Mouse (Mus musculus): ENCODE results near the gene Nckap5l.
A peak's percentile ranks its signal among the peaks of the same experiment; 100 is the strongest.

The Nckap5l gene

GRCm38 (mm10) chr15:99457606-99458401, at the start of gene Nckap5l:
Gene Nckap5l (minus strand): TSS chr15:99457748.
- peak; percentile 88 for DNase-seq

DNA sequence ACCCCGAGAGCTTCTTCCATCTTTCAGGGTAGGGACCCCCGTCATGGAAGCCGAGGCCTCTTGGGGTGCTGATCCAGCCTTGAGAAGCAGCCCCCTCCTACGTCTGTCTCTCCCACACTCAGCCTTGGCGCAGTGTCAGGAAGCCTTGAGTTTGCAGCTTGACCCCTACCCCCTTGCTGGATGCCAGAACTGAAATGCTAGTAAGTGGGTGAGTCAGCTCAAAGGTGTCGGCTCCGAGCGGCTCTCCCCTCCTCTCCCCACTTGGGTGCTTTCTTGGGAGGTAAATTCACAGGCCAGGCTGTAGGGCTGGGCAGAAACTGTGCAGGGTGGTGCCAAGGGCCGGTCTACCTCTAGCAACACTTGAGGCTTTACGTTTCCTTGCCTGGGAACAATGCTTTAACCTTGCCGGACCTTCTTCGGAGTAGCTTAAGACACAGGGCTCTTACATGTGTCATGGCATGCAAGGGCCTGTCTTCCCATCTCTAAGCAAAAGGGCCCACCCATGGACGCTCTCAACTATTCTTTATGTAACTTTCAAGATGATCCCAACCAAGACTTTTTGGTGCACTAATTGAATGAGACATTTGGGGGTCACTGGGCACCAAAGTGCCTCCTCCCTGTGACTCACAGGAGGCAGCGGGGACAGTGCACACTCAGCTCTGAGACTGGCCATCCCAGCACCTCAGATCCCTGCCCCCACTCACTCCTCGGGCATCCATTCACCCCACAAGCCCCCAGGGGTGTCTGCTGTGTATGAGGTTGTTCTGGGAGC, 48.0 kb upstream of the Nckap5l start:
- no peak for DNase-seq

DNA sequence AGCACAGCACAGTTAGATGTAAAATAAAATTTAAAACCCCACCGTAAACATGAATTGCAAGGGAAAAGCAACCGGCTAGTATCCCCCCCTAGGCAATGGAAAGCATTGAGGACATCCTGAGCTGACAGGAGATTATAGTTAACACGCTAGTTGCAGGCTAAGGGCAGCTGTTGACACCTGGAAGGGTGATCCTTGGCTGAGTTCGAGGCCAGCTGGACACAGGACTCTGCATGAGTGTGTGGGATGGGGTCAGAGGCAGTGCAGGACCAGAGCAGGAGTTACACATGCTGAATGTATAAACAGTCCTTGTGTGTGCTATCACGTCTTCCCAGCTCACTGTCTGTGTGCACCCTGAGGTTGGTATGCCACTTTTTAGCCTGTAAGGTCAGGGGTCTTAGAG, 45.7 kb upstream of the Nckap5l start:
- DNase-seq = no peak

DNA sequence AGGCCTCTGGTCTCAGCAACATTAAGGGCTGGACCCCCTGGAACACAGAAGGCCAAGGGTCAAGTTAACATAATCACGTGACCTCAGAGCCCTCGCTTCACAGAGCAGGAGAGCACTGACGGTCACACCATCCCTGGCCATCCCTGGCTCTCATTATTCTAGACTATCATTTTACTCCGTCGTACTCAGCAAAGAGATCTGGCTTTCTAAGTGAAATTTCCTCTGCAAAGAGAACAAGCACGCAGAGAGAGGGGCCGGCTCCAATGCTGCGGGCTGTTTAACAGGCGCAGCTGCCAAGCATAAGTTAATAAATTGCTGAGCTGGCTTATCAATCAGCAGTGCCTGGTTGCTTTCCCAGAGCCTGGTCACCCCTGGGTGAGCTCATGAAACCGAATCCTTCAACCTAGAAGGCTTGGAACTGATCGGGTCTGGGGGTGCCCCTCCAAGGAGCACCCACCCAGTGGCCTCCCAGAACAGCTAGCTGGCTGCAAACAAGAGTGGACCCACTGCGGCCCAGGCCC, 44.8 kb upstream of the Nckap5l start:
- DNase-seq = peak; percentile 55

DNA sequence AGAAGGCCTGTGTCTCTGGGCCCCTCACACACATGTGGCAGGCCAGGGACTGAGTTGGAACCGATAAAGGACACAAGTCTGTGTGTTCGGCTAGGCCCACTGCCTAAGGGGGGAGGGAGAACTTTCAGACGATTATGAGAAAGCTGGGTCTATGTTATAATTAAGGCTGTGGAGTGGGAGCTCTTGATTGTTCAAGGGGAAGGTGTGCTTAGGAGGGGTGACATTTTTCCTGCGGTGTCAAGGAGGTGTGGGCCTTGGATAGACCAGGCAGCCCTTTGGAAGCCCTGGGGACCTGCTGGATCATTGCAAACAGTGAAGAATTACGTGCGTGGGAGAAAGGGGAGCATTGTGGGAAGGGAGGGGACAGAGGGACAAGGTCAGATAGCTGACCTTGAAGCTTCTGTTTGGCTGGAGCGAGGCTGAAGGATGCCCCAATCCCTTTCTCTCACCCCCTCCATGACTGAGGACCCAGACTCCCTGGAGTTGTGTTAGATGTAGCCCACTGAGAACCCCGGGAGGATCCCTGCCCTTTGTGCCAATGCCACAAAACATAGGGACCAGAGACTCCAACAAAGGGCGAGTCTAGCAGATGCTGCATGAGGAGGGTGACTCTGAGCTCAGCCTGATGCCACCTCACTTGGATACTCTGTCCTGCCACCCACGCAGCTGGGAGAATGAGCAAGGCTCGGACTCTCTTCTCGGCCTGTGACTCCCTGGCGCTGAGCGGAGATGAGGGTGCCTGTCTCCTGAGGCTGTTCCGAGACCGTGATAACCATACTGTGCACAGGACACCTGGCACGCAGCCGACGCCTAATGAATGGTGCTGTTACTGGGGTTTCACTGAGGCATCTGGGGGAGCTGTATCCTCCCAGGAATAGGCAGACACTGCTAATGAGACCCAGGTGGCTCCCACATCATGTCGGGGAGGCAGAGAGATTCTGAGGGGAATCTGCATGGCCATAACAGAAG, 44.0 kb upstream of the Nckap5l start:
- no peak for DNase-seq

DNA sequence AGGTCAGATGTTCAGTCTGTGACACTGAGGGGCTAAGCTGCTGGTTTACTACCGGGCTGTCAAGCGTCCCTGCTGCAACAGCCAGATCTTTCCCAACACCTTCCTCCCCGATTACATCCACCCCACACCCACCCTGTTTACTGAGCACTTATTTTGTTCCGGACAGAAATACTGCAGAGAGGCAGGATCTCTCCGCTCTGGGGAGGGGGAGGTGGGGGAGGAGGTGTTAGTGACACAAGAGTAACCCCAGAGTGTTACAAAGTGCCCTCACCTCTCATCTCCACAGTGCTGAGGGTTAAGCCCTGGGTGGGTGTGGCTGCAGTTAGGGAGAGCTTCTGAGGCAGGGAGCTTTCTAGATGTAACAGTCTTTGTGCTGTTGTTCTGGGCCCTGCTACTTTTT, 42.8 kb upstream of the Nckap5l start:
- no peak for DNase-seq

- no peak for DNase-seq
These were observed 42.2 kb upstream of the Nckap5l start for GRCm38 (mm10) chr15:99499726-99500125.

- DNase-seq = peak; percentile 84
These were observed 41.2 kb upstream of the Nckap5l start for GRCm38 (mm10) chr15:99498781-99499180.

GRCm38 (mm10) chr15:99498356-99498755, 40.8 kb upstream of the Nckap5l start:
- no peak for DNase-seq

- peak; percentile 89 for DNase-seq
These were observed 40.1 kb upstream of the Nckap5l start for GRCm38 (mm10) chr15:99497527-99498242.

DNA sequence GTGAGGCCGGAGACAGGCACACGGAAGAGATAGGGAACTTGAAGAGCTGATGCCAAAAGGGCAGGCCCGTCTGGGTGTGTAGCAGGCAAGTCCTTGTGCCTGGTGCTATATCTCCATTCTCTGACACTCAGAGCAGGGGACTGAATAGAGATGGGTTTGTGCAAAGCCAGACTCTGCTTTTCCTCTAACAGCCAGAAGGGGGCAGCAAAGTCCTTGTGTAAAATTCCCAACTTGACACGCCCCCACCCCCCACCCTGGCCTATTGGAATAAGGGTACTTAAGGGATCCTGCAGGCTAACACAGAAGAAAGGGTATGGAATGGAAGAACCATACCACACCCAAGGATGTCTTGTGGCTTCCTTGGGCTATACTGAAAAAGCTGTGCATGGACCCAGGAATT, 39.5 kb upstream of the Nckap5l start:
- peak; percentile 42 for DNase-seq

DNA sequence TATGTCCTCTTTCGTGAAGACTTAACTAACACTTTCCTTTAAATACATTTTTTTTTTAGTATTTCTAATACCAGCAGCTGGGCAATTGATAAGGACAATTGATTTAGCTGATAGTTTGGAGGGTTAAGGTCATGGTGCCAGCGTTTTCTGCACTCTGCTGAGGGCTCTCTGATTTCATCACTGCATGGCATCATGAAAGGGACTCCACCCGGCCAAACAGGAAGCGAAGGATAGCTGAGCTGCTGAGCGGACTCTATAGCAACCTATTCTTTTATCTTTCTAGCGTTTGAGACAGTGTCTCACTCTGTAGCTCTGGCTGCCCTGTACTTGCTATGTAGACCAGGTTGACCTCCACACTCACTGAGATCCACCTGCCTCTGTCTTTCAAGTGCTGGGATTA, 27.2 kb upstream of the Nckap5l start:
- no peak for DNase-seq

GRCm38 (mm10) chr15:99475814-99476213, 18.3 kb upstream of the Nckap5l start:
- DNase-seq = no peak

GRCm38 (mm10) chr15:99474576-99474926, 17.0 kb upstream of the Nckap5l start, which contains the start of gene Bcdin3d:
Gene Bcdin3d (minus strand): TSS chr15:99474730.
- peak; percentile 82 for DNase-seq

DNA sequence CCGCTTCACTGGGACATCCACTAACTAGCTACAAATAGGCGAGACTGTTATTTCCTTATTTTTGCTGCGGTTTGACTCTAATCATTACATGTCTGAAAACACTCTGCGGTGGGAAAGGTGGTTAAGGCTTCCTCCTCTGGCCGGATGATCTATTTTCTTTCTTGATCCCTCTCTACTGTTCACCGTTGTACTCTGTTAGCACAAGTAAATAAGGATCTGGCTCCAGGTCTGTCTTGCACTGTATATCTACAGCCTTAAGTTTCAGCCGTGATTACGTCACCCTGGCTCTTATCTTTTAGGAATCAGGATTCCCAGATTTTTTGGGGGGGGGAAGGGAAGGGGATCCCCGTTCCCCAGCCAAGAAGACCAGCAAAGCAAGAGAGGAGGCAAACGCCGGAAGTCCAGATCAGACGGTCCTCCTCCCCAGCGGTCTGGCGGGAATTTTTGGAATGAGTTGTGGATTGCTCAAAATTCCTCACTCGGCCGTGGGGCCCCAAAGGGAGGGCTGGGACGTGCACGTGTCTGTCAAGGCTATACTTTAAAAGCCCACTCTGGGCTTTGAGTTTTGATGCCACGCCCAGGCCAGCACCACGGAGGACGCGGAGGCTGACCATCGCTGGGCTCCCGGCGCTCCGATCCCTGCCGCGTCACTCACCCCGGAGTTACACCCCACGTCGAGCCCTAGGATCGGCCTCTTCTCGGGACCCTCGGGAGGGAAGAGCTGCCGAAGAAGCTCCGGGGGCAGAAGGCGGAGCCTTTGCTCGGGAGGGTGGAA, 16.4 kb upstream of the Nckap5l start:
- peak; percentile 59 for DNase-seq

DNA sequence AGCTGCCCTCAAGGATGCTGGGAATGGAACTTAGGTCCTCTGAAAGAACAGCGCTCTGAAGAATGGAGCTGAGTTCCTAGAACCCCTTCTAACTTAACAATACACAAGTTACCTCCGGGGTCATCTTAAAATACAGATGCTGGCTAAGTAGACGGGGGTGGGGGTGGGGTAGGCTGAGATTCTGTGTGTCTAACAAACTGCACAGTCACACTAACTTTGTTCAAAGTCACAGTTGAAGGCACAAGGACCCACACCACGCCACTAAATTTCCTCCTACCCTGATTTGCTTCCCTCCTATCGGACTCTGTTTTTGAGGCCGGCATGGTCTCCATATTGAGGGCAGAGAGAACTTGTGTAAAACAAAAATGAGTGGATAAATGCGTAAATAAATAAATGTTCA, 15.4 kb upstream of the Nckap5l start:
- no peak for DNase-seq

DNA sequence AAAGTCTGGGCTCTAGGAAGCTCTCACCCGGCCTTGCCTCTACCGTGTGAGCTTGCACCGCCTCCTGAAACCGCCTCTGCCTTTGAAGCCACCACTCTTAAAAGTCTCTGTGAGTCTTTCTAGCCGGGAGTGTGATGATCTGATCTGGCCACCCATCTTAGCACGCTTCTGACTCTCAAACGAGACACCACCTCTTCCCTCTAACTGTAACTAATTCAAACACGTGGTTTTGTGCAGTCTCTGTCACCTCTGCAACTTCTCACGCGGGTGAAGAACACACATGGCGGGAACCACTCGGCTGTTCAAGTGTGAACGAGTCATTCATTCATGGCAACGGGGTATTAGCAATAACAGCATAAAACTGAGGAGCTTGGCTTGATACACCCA, 14.1 kb upstream of the Nckap5l start:
- no peak for DNase-seq

GRCm38 (mm10) chr15:99470971-99471676, 13.6 kb upstream of the Nckap5l start:
- peak; percentile 49 for DNase-seq

DNA sequence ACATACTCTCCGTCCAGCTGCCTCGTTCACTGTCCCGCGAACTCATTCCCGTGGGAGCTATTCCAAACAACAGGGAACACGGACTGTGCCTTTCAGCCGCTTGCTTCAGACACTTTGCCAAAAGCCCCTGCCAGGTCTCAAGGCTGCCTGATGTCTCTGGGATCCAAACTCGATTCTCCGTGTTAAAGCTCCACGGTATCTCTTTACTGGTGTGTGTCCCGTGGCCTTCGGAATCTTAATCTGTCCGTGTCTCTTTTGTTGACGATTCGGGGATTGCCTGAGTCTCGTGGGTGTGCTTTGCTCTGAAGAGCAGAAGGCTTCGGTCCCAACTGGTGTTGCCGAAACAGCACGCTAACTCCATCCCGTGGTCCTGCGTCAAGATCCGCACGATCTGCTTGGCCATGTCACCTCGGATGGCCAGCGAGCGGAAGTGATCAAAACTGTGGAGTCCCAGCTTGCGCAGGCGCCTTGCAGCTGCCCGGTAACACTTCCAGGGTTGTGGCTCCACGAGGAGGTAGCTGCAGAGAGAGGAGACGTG, 12.7 kb upstream of the Nckap5l start:
- DNase-seq = peak; percentile 28

- no peak for DNase-seq
These were observed 12.2 kb upstream of the Nckap5l start for GRCm38 (mm10) chr15:99469736-99470135.
